Mouse (Mus musculus) forebrain, postnatal 0 days (tissue): ENCODE measurements around the gene Cldn18. TPM values are rescaled to one million over a fixed set of nuclear protein-coding genes. Genes with fewer than 3 reads are reported as not detected.

Source experiments
- ATAC-seq: fragments of 200-750 bp; cut with Nextera tagmentation; 2 replicates; pipeline ENCODE4 v1.8.0; 2017; ENCODE audit warnings: mild to moderate bottlenecking, moderate library complexity
- DNase-seq: peaks from one replicate; pipeline ENCODE4 v3.0.0-alpha.2; 2015
- H3K27ac ChIP-seq: fragments of 300-500 bp; sonication (generic); 2 replicates; pipeline ENCODE4 v1.5.1; 2014; ENCODE audit warnings: low read depth, mild to moderate bottlenecking, antibody characterized with exemption, low read length, moderate library complexity, mixed read lengths
- H3K27me3 ChIP-seq: fragments of 300-500 bp; sonication (generic); 2 replicates; pipeline ENCODE4 v1.6.1; 2014; ENCODE audit warnings: mild to moderate bottlenecking, low read length, mixed read lengths; ENCODE audit not compliant: insufficient read depth
- H3K36me3 ChIP-seq: fragments of 300-500 bp; sonication (generic); 2 replicates; pipeline ENCODE4 v1.6.1; 2014; ENCODE audit warnings: mild to moderate bottlenecking, moderate library complexity; ENCODE audit not compliant: insufficient read depth
- H3K4me1 ChIP-seq: fragments of 300-500 bp; sonication (generic); 2 replicates; pipeline ENCODE4 v1.6.1; 2014; ENCODE audit warnings: antibody characterized with exemption; ENCODE audit not compliant: insufficient read depth
- H3K4me2 ChIP-seq: fragments of 300-500 bp; sonication (generic); 2 replicates; pipeline ENCODE4 v1.6.1; 2014; ENCODE audit warnings: low read depth, mild to moderate bottlenecking, moderate library complexity
- H3K4me3 ChIP-seq: fragments of 300-500 bp; sonication (generic); 2 replicates; pipeline ENCODE4 v1.5.1; 2014; ENCODE audit warnings: low read depth, low read length, mixed read lengths
- H3K9ac ChIP-seq: fragments of 300-500 bp; sonication (generic); 2 replicates; pipeline ENCODE4 v1.6.1; 2014; ENCODE audit warnings: mild to moderate bottlenecking
- H3K9me3 ChIP-seq: fragments of 300-500 bp; sonication (generic); 2 replicates; pipeline ENCODE4 v1.6.1; 2016; ENCODE audit warnings: low read length
- CTCF ChIP-seq: sonication (generic); IDR thresholded peaks from 2 replicates; pipeline ENCODE4 v1.5.1; 2016; ENCODE audit warnings: antibody characterized with exemption, control low read depth, low read depth
- WGBS: fragments of 180-500 bp; shearing (Covaris S2); extraction: QIAGEN DNeasy Blood & Tissue Kit; methylation state at CpG from one replicate; pipeline ENCODE4 v1.1.7; 2014; 5-methylcytosine and 5-hydroxymethylcytosine counted together
- polyA plus RNA-seq: library from polyadenylated mRNA; unstranded; fragments of >200 nt; fragmentation: Nextera tagmentation; extraction: Ambion mirVana; gene quantifications from 2 replicates; pipeline ENCODE4 v1.2.1, GENCODE M21; 2015
- total RNA-seq: library from RNA; depleted of rRNA; stranded (reverse); fragments of >200 nt; gene quantifications from 2 replicates; pipeline ENCODE4 v1.2.3, GENCODE M21; 2014; rRNA removed

Gene Cldn18
- total RNA-seq: not detected in 2 replicates
- not detected in 2 replicates for polyA plus RNA-seq

- TF ChIP-seq CTCF: no peak
- 88% methylated on average over 14 of the region's 14 CpGs for WGBS
These were observed at the start of gene Cldn18 for GRCm38 (mm10) chr9:99717134-99717533. Gene Cldn18, minus strand, starts transcription at chr9:99717267.

DNA sequence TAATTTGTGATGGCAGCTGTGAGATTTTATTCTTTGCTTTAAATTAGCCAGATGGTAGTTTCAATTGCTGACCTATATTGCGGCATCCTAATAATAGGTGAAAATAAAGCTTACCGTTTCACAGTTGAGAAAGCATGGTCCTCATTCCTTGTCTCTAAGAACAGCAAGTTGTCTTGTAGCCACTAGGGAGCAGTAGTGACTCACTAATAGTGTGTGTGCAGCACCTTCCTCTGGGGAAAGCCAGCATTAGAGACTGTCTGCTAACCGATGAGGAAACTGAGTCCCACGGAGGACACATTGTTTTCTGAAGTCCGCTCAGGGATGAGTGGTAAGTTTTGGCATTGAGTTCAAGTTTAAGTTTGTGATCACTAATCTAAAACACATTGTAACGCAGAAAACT lies 46.5 kb upstream of the Cldn18 start:
- no peak for ATAC-seq
- no peaks in the 10 kb centered on the region for H3K27me3 ChIP-seq

More at GRCm38 (mm10) chr9:99717134-99717533, at the start of gene Cldn18:
- no peak within 1 kb of the TSS for H3K9ac ChIP-seq
- no peaks in the 10 kb centered on the region for H3K9me3 ChIP-seq
- H3K36me3 ChIP-seq: no peaks in the 10 kb centered on the region
- ATAC-seq (no peak), DNase-seq (no peak)
- H3K4me2 ChIP-seq: no peak within 1 kb of the TSS
- no peak within 1 kb of the TSS for H3K27ac ChIP-seq
- H3K4me1 ChIP-seq: no peaks in the 10 kb centered on the region
- no peaks in the 10 kb centered on the region for H3K27me3 ChIP-seq
- H3K4me3 ChIP-seq: no peak within 1 kb of the TSS

DNA sequence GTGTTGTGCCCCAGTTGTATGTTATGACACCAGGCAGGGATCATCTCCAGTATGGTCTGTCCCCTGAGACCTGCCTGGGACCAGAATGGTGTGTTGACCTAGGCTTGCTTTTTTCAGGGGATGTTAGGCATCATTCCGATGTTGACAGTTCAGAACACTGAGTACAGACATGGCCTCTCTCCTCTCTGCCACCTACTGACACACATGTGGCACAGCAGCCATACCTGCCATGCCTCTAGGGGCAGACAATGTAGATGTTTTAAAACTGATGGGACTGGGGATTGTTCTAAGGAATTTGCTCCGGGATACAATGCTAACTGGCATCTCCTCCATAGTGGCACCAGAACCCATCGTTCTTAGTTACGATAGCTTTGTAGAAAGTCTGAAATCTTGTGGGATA lies 33.2 kb upstream of the Cldn18 start:
- H3K27me3 ChIP-seq: no peaks in the 10 kb centered on the region
- H3K4me2 ChIP-seq: no peak overlapping the region
- H3K4me1 ChIP-seq: no peaks in the 10 kb centered on the region
- peak; percentile 30; the same call in 1 of the 2 replicates for TF ChIP-seq CTCF
- WGBS: 87% methylated on average over 4 of the region's 4 CpGs
- ATAC-seq (no peak), DNase-seq (no peak)
- H3K4me3 ChIP-seq: no peak overlapping the region
- H3K27ac ChIP-seq: no peak overlapping the region
- no peak overlapping the region for H3K9ac ChIP-seq
- no peaks in the 10 kb centered on the region for H3K9me3 ChIP-seq
- H3K36me3 ChIP-seq: no peaks in the 10 kb centered on the region

More for the DNA sequence above, 46.5 kb upstream of the Cldn18 start:
- Histone ChIP-seq H3K36me3 (no peaks in the 10 kb centered on the region), H3K4me1 (no peaks in the 10 kb centered on the region), H3K9me3 (no peaks in the 10 kb centered on the region), H3K27ac (no peak overlapping the region), H3K9ac (no peak overlapping the region), H3K4me3 (no peak overlapping the region), H3K4me2 (no peak overlapping the region)
- peak; percentile 78 for TF ChIP-seq CTCF
- WGBS: 54% methylated on average over 6 of the region's 6 CpGs
- DNase-seq: peak; percentile 50

GRCm38 (mm10) chr9:99748279-99748678 lies 31.2 kb upstream of the Cldn18 start:
- no peak overlapping the region for H3K27ac ChIP-seq
- no peak overlapping the region for H3K4me3 ChIP-seq
- H3K27me3 ChIP-seq: no peaks in the 10 kb centered on the region
- H3K36me3 ChIP-seq: no peaks in the 10 kb centered on the region
- H3K4me1 ChIP-seq: 0 out of 2 replicates have a peak, but pooled peaks cover 3% of the 10 kb centered on the region
- no peak for ATAC-seq
- 78% methylated on average over 1 of the region's 1 CpGs for WGBS
- H3K9ac ChIP-seq: no peak overlapping the region
- DNase-seq: no peak
- no peak for TF ChIP-seq CTCF
- H3K4me2 ChIP-seq: no peak overlapping the region
- no peaks in the 10 kb centered on the region for H3K9me3 ChIP-seq

DNA sequence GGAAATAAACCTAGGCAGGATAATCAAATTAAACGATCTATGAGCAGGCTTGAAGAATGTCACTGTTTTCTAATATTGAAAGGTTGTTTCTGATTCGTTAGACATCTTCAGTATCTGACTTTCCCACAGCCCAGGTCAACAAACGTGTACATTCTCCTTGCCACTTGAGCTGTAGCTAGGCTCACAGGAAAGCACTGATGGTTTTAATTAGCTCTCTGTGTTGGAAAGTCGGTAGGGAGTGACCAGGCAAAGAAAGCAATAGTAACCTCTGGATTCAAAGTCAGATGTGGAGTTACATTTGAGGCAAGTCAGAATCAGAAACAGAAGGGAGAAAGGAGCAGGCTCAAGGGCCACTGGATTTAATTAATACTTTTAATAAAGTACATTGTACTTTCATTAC lies 30.7 kb upstream of the Cldn18 start:
- H3K9ac ChIP-seq: no peak overlapping the region
- H3K4me2 ChIP-seq: no peak overlapping the region
- no peaks in the 10 kb centered on the region for H3K9me3 ChIP-seq
- WGBS: 35% methylated on average over 4 of the region's 4 CpGs
- DNase-seq (no peak), ATAC-seq (no peak)
- no peaks in the 10 kb centered on the region for H3K36me3 ChIP-seq
- no peak overlapping the region for H3K4me3 ChIP-seq
- TF ChIP-seq CTCF: no peak
- no peak overlapping the region for H3K27ac ChIP-seq
- 0 out of 2 replicates have a peak, but pooled peaks cover 3% of the 10 kb centered on the region for H3K4me1 ChIP-seq
- H3K27me3 ChIP-seq: no peaks in the 10 kb centered on the region

GRCm38 (mm10) chr9:99744548-99744947 lies 27.5 kb upstream of the Cldn18 start:
- DNase-seq (peak; percentile 38), ATAC-seq (peak; percentile 73)
- H3K27ac ChIP-seq: no peak overlapping the region
- TF ChIP-seq CTCF: no peak
- no peak overlapping the region for H3K4me2 ChIP-seq
- 0 out of 2 replicates have a peak, but pooled peaks cover 3% of the 10 kb centered on the region for H3K4me1 ChIP-seq
- no peaks in the 10 kb centered on the region for H3K27me3 ChIP-seq
- WGBS: 15% methylated on average over 5 of the region's 5 CpGs
- no peak overlapping the region for H3K9ac ChIP-seq
- no peaks in the 10 kb centered on the region for H3K9me3 ChIP-seq
- H3K36me3 ChIP-seq: no peaks in the 10 kb centered on the region
- no peak overlapping the region for H3K4me3 ChIP-seq

DNA sequence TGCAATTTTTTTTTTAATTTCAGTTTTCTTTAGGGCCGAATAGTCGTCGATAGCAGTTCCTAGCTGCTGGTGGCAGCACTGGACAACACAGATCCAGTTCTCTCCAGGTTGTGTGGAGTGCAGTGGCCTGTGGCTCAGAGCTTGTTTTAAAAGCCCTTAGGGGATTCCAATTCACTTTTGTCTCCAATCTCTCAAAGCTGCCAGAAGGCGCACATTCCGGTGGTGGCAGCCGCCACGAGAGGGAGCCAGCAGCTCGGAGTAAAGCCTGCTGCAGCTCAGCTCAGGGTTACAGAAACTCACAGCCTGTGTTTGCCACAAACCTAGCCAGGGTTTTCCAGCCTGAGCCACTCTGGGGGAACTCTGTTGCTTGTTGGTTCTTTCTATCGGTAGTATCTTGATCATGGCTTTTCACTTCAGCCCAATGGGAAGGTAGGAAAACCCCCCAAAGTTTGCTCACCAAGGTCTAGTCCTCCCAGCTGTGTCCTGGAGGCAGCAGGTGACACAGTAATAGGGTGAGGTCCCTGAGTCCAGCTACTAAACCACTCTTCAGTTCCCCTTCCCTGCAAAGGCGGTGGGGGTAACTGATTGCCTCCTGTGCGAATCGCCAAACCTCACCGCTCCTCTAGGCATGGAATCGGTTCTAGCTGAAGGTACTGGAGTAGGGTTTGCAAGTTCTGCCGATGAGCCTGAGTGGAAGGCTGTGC lies 13.0 kb upstream of the Cldn18 start:
- peak; percentile 91 for TF ChIP-seq CTCF
- no peaks in the 10 kb centered on the region for H3K9me3 ChIP-seq
- H3K4me3 ChIP-seq: no peak overlapping the region
- H3K36me3 ChIP-seq: no peaks in the 10 kb centered on the region
- DNase-seq (peak; percentile 90), ATAC-seq (peak; percentile 93)
- no peaks in the 10 kb centered on the region for H3K27me3 ChIP-seq
- H3K4me2 ChIP-seq: no peak overlapping the region
- no peak overlapping the region for H3K27ac ChIP-seq
- 35% methylated on average over 15 of the region's 15 CpGs for WGBS
- no peaks in the 10 kb centered on the region for H3K4me1 ChIP-seq
- H3K9ac ChIP-seq: no peak overlapping the region
